Mouse (Mus musculus) limb, embryonic 15.5 days (tissue): Measurements from ENCODE around the gene Rtel1. TPM values are rescaled to one million over a fixed set of nuclear protein-coding genes. Genes with fewer than 3 reads are reported as not detected.

Source experiments
- ATAC-seq: fragments of 200-750 bp; cut with Nextera tagmentation; 2 replicates; pipeline ENCODE4 v1.8.0; 2017; ENCODE audit warnings: low read depth, moderate TSS enrichment; ENCODE audit not compliant: insufficient number of reproducible peaks, low FRiP score, low TSS enrichment
- H3K27ac ChIP-seq: fragments of 300-500 bp; sonication (generic); 2 replicates; pipeline ENCODE4 v1.5.1; 2015; ENCODE audit warnings: moderate library complexity, mild to moderate bottlenecking, inconsistent platforms
- H3K27me3 ChIP-seq: fragments of 300-500 bp; sonication (generic); 2 replicates; pipeline ENCODE4 v1.6.1; 2015; ENCODE audit warnings: inconsistent platforms
- H3K36me3 ChIP-seq: fragments of 300-500 bp; sonication (generic); 2 replicates; pipeline ENCODE4 v1.6.1; 2015; ENCODE audit warnings: inconsistent platforms
- H3K4me1 ChIP-seq: fragments of 300-500 bp; sonication (generic); 2 replicates; pipeline ENCODE4 v1.6.1; 2015; ENCODE audit warnings: inconsistent platforms
- H3K4me2 ChIP-seq: fragments of 300-500 bp; sonication (generic); 2 replicates; pipeline ENCODE4 v1.6.1; 2015; ENCODE audit warnings: mild to moderate bottlenecking, inconsistent platforms
- H3K4me3 ChIP-seq: fragments of 300-500 bp; sonication (generic); 2 replicates; pipeline ENCODE4 v1.5.1; 2015; ENCODE audit warnings: mild to moderate bottlenecking, inconsistent platforms
- H3K9ac ChIP-seq: fragments of 300-500 bp; sonication (generic); 2 replicates; pipeline ENCODE4 v1.6.1; 2015; ENCODE audit warnings: inconsistent platforms
- H3K9me3 ChIP-seq: fragments of 300-500 bp; sonication (generic); 2 replicates; pipeline ENCODE4 v1.6.1; 2016; ENCODE audit warnings: inconsistent platforms
- WGBS: fragments of 180-500 bp; shearing (Covaris S2); methylation state at CpG from one replicate; pipeline ENCODE4 v1.1.7; 2015; 5-methylcytosine and 5-hydroxymethylcytosine counted together
- polyA plus RNA-seq: library from polyadenylated mRNA; unstranded; fragments of >200 nt; fragmentation: Nextera tagmentation; extraction: Ambion mirVana; gene quantifications from 2 replicates; pipeline ENCODE4 v1.2.1, GENCODE M21; 2015

Rtel1 gene
- polyA plus RNA-seq, 1 experiment from 2014 or later: 35.8 TPM

DNA sequence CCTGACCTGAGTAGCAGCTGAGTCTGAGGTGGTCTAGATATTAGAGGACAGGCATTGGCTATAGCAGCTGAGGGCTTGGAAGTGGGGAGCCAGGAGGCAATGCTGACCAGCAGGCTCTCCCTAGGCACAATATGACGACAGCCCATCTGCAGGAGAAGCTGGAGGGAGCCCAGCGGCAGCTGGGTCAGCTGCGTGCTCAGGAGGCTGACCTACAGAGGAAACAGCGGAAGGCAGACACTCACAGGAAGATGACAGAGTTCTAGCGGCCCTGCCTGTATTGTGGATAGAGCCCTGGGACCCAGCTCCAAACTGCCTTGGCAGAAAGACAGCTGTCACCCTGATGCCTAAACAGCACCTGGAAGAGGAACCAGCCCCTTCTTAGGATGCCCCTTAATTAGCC lies 60.7 kb downstream of the Rtel1 start:
- WGBS: 90% methylated on average over 5 of the region's 5 CpGs
- H3K4me3 ChIP-seq: no peak overlapping the region
- no peak overlapping the region for H3K9ac ChIP-seq
- no peaks in the 10 kb centered on the region for H3K27me3 ChIP-seq
- peaks cover 70% of the 10 kb centered on the region for H3K36me3 ChIP-seq
- no peak overlapping the region for H3K4me2 ChIP-seq
- no peak for ATAC-seq
- peaks cover 10% of the 10 kb centered on the region; the same call in 1 of the 2 replicates for H3K4me1 ChIP-seq
- no peak overlapping the region for H3K27ac ChIP-seq
- no peaks in the 10 kb centered on the region for H3K9me3 ChIP-seq

DNA sequence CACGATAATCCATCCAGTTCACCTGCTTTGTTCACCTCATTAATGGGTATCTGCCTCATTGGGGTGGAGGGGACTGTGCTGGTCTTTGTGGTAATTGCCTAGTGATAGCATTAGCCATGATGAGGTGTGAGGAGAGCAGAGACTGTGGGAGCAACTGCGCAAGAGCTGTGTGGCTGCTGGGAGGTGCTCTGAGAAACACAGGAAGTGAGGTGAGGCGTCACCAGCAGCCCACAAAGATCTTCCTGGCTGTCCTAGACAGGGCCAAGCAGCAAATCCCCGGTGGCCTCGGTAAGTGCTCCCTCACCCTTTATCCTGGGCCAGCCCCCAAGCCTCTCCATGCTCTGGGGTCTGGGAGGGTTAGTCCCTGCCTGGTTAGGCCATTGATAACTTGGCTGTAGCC lies 61.6 kb downstream of the Rtel1 start:
- no peak for ATAC-seq
- peaks cover 17% of the 10 kb centered on the region for H3K4me1 ChIP-seq
- H3K36me3 ChIP-seq: peaks cover 75% of the 10 kb centered on the region
- H3K9me3 ChIP-seq: no peaks in the 10 kb centered on the region
- no peak overlapping the region for H3K27ac ChIP-seq
- no peak overlapping the region for H3K9ac ChIP-seq
- no peaks in the 10 kb centered on the region for H3K27me3 ChIP-seq
- no peak overlapping the region for H3K4me3 ChIP-seq
- no peak overlapping the region for H3K4me2 ChIP-seq
- 95% methylated on average over 5 of the region's 5 CpGs for WGBS

DNA sequence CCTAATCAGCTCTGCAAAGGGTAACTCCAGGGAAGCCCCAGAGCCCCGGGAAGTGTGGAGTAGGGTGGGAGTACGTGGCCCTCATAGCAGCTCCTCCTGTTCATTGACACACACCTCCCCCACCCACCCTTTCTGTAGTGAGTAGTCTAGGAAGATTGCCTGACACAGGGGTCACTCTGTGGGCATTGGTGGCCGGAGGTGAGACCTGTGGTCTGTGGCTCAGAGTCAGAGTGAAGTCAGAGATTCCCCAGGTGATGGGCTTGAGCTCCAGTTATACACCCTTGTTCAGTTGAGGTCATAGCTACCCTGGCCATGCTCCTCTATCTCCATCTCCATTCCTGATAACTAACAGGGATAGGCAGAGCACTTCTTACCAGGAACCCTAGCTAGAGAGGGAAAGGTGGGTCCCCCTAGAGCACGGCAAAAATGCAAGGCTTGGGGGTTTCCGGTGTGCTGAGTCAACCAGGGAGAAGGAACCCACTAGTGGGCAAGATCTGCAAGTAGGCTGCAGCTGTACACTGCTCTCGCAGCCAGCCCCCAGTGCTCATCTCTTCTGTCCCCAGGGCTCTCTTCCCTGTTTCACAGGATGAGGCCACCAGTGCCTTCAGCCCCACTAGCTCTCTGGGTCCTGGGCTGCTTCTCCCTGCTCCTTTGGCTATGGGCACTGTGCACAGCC lies 62.2 kb downstream of the Rtel1 start:
- no peaks in the 10 kb centered on the region for H3K9me3 ChIP-seq
- no peak overlapping the region for H3K4me2 ChIP-seq
- H3K4me1 ChIP-seq: peaks cover 19% of the 10 kb centered on the region
- H3K36me3 ChIP-seq: peaks cover 79% of the 10 kb centered on the region
- H3K27ac ChIP-seq: no peak overlapping the region
- no peak overlapping the region for H3K4me3 ChIP-seq
- no peaks in the 10 kb centered on the region for H3K27me3 ChIP-seq
- WGBS: 86% methylated on average over 6 of the region's 6 CpGs
- H3K9ac ChIP-seq: no peak overlapping the region
- no peak for ATAC-seq

DNA sequence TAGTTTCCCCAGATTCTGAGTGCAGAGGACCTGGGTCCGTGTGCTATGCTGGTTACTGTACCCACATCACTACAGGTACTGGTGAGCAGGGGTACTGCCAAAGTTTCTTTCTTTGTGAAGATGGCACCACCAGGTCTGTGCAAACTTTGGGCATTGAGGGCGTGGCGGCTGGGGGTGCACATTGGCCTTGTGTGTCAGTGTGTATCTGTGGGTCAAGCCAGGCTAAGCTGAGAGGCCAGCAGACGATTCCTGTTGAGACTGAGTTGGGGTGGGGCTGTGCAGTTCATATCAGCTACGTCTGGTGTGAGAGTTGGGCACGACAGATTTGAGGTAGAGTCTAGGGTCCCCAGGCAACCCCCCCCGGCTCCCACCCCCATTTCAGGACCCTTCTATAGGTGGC lies 64.9 kb downstream of the Rtel1 start:
- no peak overlapping the region for H3K4me3 ChIP-seq
- H3K4me1 ChIP-seq: peaks cover 20% of the 10 kb centered on the region
- WGBS: 84% methylated on average over 7 of the region's 7 CpGs
- peak overlapping the region; percentile 54 for H3K27ac ChIP-seq
- H3K9me3 ChIP-seq: no peaks in the 10 kb centered on the region
- H3K27me3 ChIP-seq: no peaks in the 10 kb centered on the region
- no peak overlapping the region for H3K9ac ChIP-seq
- 0 out of 2 replicates have a peak, but pooled peaks have one; percentile 21 for ATAC-seq
- no peak overlapping the region for H3K4me2 ChIP-seq
- peaks cover 69% of the 10 kb centered on the region for H3K36me3 ChIP-seq

DNA sequence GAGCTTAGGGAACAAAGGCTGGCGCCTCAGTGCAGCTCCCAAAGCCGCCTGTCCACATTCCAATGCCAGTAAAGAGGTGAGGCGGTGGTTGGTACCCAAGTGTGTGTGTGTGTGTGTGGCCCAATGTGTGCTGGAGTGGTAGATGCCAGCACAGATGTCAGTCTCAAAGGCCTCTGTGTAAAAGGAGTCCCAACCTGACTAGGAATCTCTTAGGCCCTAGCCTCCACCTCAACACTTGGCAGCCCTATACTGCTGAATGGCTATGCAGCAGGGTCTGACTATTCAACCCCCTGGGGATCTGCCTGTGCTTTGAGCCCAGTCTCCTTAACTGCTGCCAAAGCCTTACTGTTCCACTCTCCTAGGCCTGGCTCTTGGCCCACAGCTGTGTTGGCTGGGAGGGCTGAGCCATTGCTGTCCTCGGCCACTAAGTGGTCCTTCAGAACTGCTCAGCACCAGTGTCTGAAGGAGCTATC lies 65.4 kb downstream of the Rtel1 start:
- Histone ChIP-seq H3K27me3 (no peaks in the 10 kb centered on the region), H3K4me1 (peaks cover 20% of the 10 kb centered on the region), H3K9ac (no peak overlapping the region), H3K9me3 (no peaks in the 10 kb centered on the region), H3K36me3 (peaks cover 64% of the 10 kb centered on the region), H3K27ac (peak overlapping the region; percentile 65), H3K4me2 (no peak overlapping the region), H3K4me3 (no peak overlapping the region)
- 69% methylated on average over 4 of the region's 4 CpGs for WGBS
- peak; percentile 45; the same call in 1 of the 2 replicates for ATAC-seq

DNA sequence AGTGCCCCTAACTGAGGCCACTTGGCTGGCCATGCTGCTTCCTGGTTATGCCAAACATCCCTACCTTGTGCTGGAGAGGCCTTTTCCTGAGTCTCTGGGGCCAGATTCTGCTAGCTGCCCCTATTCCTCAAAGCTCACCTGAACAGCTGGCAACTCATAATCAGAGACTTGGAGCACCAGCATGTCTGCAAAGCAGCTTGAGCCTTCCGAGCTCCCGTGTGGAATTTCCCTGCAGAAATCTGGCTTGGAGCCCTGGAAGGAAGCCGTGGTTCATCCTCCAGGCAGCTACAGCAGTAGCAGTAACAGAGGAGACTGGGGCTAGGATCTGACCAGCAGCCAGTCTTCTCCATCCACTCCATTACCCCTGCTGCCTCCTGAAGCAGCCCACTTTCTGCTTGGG lies 66.3 kb downstream of the Rtel1 start:
- ATAC-seq: no peak
- Histone ChIP-seq H3K9ac (no peak overlapping the region), H3K27me3 (no peaks in the 10 kb centered on the region), H3K9me3 (no peaks in the 10 kb centered on the region), H3K4me1 (peaks cover 20% of the 10 kb centered on the region), H3K36me3 (peaks cover 55% of the 10 kb centered on the region), H3K4me3 (no peak overlapping the region), H3K4me2 (no peak overlapping the region), H3K27ac (peak overlapping the region; percentile 65; the same call in 1 of the 2 replicates)
- WGBS: 53% methylated on average over 3 of the region's 3 CpGs

DNA sequence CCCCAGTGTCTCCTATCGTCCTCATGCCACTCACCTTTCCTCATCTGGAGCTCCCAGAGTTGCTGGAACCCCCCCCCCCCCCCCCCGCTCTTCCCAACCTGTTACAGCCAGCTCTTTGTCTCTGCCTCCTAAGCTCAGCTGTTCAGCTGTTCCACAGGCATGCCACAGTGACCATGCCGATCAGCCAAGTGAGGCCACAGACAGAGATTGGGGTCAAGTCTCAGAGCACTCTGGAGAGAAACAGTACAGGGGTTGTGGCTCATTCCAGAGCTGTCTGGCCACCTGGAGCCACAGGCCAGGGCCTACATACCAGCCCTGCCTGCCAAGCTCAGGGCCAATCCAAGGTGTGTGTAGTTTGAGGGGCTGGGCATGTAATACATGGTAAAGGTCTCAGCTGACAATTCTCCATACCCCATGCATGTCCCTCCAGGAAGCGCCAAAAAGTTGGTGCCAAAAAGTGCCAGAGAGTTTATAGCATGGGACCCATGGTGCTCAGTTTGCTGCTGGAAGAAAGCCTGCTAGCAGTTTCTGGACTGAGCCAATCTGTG lies 67.2 kb downstream of the Rtel1 start:
- H3K4me3 ChIP-seq: no peak overlapping the region
- peaks cover 51% of the 10 kb centered on the region for H3K36me3 ChIP-seq
- no peak for ATAC-seq
- H3K27me3 ChIP-seq: no peaks in the 10 kb centered on the region
- H3K9me3 ChIP-seq: no peaks in the 10 kb centered on the region
- H3K4me1 ChIP-seq: peaks cover 20% of the 10 kb centered on the region
- no peak overlapping the region for H3K9ac ChIP-seq
- no peak overlapping the region for H3K4me2 ChIP-seq
- no peak overlapping the region for H3K27ac ChIP-seq
- 80% methylated on average over 3 of the region's 4 CpGs for WGBS

DNA sequence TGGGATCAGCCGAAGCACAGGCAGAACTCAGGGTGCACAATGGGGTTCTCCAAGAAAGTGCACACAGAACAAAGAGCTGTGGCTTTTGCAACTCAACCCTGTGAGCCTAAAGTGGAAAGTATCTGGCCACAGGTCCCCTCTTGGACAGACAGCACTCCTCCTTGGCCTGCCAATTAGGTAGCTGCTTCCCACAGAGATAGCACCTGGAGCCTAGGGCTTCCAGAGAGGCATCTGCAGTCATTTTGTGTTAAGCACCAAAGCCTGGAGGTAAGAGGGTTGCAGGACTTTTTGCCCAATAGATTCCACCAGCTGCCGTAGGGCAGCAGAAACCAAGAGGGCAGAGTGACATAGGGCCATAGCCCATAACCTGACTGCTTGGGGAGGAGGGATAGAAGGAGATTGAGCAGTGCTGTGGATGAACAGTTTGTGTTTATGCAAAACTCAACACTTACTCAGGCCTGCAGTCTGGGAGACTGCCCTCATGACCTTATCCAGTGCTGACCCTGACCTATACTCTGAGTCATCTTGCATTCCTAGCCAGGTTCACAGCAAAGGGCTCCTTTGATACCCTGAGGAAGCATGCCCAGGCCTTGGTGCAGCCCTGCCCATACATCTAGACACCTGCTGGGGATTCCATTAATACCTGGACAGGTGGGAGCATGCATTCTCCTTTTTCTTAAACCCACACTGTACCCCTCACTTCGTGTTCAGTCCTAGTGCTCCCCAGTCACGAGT lies 70.8 kb downstream of the Rtel1 start:
- ATAC-seq: no peak
- no peaks in the 10 kb centered on the region for H3K9me3 ChIP-seq
- 55% methylated on average over 4 of the region's 4 CpGs for WGBS
- H3K27me3 ChIP-seq: no peaks in the 10 kb centered on the region
- H3K27ac ChIP-seq: no peak overlapping the region
- peaks cover 21% of the 10 kb centered on the region for H3K36me3 ChIP-seq
- no peak overlapping the region for H3K9ac ChIP-seq
- H3K4me3 ChIP-seq: no peak overlapping the region
- H3K4me1 ChIP-seq: peaks cover 9% of the 10 kb centered on the region; the same call in 1 of the 2 replicates
- no peak overlapping the region for H3K4me2 ChIP-seq

DNA sequence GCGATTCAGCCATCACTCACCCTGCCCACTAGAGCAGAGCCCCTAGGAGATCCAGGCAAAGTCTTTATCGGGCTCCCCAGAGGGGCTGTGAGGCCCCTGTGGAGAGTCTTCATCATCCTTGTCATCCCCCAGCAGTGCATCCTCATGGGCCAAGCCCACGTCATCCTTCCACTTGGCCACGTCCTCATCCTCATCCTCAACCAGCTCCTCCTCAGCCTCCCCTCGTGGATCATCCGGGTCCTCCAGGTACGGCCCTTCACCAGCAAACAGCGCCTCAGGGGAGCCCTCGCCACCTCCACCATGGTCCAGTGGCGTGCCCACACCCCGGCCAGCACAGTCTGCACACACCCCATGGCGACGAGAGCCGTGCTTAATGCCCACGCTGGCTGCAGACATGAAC lies 71.5 kb downstream of the Rtel1 start:
- Histone ChIP-seq H3K4me2 (no peak overlapping the region), H3K27me3 (no peaks in the 10 kb centered on the region), H3K27ac (no peak overlapping the region), H3K9ac (no peak overlapping the region), H3K4me3 (no peak overlapping the region), H3K36me3 (peaks cover 17% of the 10 kb centered on the region), H3K4me1 (peaks cover 4% of the 10 kb centered on the region; the same call in 1 of the 2 replicates), H3K9me3 (no peaks in the 10 kb centered on the region)
- WGBS: 89% methylated on average over 15 of the region's 15 CpGs
- ATAC-seq: no peak

DNA sequence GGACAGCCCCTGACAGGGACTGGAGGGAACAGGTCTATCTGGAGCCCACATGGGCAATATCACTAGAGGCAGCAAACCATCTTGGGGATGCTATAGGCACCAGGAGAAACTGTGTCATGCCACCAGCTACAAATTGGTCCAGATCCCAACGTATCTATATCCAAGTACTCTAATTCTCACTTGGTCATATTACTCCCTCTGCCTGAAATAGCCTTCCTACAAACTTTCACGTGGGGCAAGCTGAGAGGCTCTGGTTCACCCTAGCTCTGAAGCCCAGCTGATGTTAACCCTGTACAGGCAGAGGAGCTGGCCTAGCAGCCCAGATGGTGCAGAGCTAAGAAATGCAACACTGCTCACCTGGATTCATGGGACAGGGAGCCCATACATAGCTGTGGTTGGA lies 72.0 kb downstream of the Rtel1 start:
- no peak overlapping the region for H3K4me3 ChIP-seq
- peaks cover 12% of the 10 kb centered on the region for H3K36me3 ChIP-seq
- 68% methylated on average over 2 of the region's 2 CpGs for WGBS
- no peaks in the 10 kb centered on the region for H3K9me3 ChIP-seq
- H3K4me2 ChIP-seq: no peak overlapping the region
- H3K9ac ChIP-seq: no peak overlapping the region
- no peak overlapping the region for H3K27ac ChIP-seq
- no peak for ATAC-seq
- no peaks in the 10 kb centered on the region for H3K27me3 ChIP-seq
- H3K4me1 ChIP-seq: 0 out of 2 replicates have a peak, but pooled peaks cover 2% of the 10 kb centered on the region

DNA sequence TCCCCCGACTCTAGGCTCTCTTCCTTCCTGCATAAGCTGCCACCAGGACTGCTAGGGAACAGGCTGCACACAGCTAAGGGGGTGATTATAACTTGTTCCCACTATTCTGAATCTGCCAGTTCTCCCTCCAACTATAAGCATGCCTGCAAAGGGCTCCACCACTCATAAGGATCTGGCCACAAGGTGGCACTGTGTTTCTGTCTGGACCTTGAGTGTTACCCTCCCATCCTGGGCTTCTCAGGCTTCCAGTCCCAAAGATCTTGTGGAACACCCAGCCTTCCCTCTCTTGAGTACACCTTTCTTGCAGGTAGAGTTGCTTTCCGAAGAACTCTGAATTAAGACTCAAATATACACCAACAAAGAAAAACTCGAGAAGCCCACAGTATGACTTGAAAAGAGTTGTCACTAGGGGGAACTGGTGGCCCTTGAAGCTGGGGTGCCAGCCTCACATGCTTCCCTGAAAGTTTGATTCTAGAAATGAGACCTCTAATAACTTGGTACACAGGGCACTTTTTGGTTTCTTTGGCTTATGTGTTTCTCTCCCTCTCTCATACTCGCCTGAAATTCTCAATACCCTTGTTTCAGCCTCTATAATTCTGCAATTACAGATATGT lies 73.2 kb downstream of the Rtel1 start:
- no peak overlapping the region for H3K9ac ChIP-seq
- H3K4me2 ChIP-seq: no peak overlapping the region
- H3K27me3 ChIP-seq: no peaks in the 10 kb centered on the region
- no peaks in the 10 kb centered on the region for H3K4me1 ChIP-seq
- WGBS: 26% methylated on average over 4 of the region's 4 CpGs
- no peaks in the 10 kb centered on the region for H3K9me3 ChIP-seq
- H3K36me3 ChIP-seq: peaks cover 3% of the 10 kb centered on the region; the same call in 1 of the 2 replicates
- no peak overlapping the region for H3K4me3 ChIP-seq
- H3K27ac ChIP-seq: no peak overlapping the region
- ATAC-seq: peak; percentile 59; the same call in 1 of the 2 replicates

DNA sequence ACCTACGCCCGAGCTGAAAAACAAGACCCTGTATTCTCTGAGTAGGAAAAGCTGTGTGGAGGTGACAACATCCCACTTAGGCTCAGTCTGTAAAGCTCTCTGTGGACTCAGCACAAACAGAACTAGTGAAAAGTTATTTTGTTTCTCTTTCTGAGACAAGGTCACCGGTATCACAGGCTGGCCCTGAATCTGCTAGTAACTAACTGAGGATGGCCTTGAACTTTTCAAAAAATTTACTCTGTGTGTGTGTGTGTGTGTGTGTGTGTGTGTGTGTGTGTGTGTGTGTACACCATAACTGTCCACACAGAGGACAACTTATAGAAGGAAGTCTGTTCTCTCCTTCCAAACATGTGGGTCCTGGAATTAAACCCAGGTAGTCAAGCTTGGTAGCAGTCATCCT lies 74.5 kb downstream of the Rtel1 start:
- Histone ChIP-seq H3K27ac (no peak overlapping the region), H3K9me3 (no peaks in the 10 kb centered on the region), H3K4me3 (no peak overlapping the region), H3K27me3 (no peaks in the 10 kb centered on the region), H3K4me1 (no peaks in the 10 kb centered on the region), H3K9ac (no peak overlapping the region), H3K36me3 (peaks cover 3% of the 10 kb centered on the region; the same call in 1 of the 2 replicates), H3K4me2 (no peak overlapping the region)
- no peak for ATAC-seq
- WGBS: 81% methylated on average over 3 of the region's 3 CpGs
